Mouse (Mus musculus) midbrain, embryonic 14.5 days (tissue): ENCODE measurements around the gene Bend3. TPM values are rescaled to one million over a fixed set of nuclear protein-coding genes. Genes with fewer than 3 reads are reported as not detected.

Experiments
- ATAC-seq: fragments of 200-750 bp; cut with Nextera tagmentation; 2 replicates; pipeline ENCODE4 v1.8.0; 2017; ENCODE audit warnings: moderate number of reproducible peaks, moderate library complexity; ENCODE audit not compliant: low FRiP score, low TSS enrichment
- DNase-seq: peaks from one replicate; pipeline ENCODE4 v3.0.0-alpha.2; 2015
- H3K27ac ChIP-seq: fragments of 300-500 bp; sonication (generic); replicated peaks from 2 replicates; pipeline ENCODE4 v1.5.1; 2014; ENCODE audit warnings: mild to moderate bottlenecking, low read depth, low read length, moderate library complexity
- H3K27me3 ChIP-seq: fragments of 300-500 bp; sonication (generic); 2 replicates; pipeline ENCODE4 v1.6.1; 2014; ENCODE audit warnings: low read length, control low read depth, mixed read lengths; ENCODE audit not compliant: control insufficient read depth, insufficient read depth
- H3K36me3 ChIP-seq: fragments of 300-500 bp; sonication (generic); 2 replicates; pipeline ENCODE4 v1.6.1; 2014; ENCODE audit warnings: low read length, control low read depth; ENCODE audit not compliant: control insufficient read depth, insufficient read depth
- H3K4me1 ChIP-seq: fragments of 300-500 bp; sonication (generic); 2 replicates; pipeline ENCODE4 v1.6.1; 2014; ENCODE audit warnings: mild to moderate bottlenecking, antibody characterized with exemption, low read length, control low read depth; ENCODE audit not compliant: control insufficient read depth, insufficient read depth
- H3K4me2 ChIP-seq: fragments of 300-500 bp; sonication (generic); 2 replicates; pipeline ENCODE4 v1.6.1; 2014; ENCODE audit warnings: mild to moderate bottlenecking, low read length, moderate library complexity
- H3K4me3 ChIP-seq: fragments of 300-500 bp; sonication (generic); replicated peaks from 2 replicates; pipeline ENCODE4 v1.5.1; 2014; ENCODE audit warnings: low read depth, low read length
- H3K9ac ChIP-seq: fragments of 300-500 bp; sonication (generic); replicated peaks from 2 replicates; pipeline ENCODE4 v1.6.1; 2014; ENCODE audit warnings: mild to moderate bottlenecking, low read length, moderate library complexity
- H3K9me3 ChIP-seq: fragments of 300-500 bp; sonication (generic); 2 replicates; pipeline ENCODE4 v1.6.1; 2016; ENCODE audit warnings: low read length, control low read depth, mixed read lengths; ENCODE audit not compliant: control insufficient read depth
- WGBS: fragments of 180-500 bp; shearing (Covaris S2); extraction: QIAGEN DNeasy Blood & Tissue Kit; methylation state at CpG from one replicate; pipeline ENCODE4 v1.1.7; 2014; 5-methylcytosine and 5-hydroxymethylcytosine counted together
- polyA plus RNA-seq: library from polyadenylated mRNA; unstranded; fragments of >200 nt; fragmentation: Nextera tagmentation; extraction: Ambion mirVana; gene quantifications from 2 replicates; pipeline ENCODE4 v1.2.1, GENCODE M21; 2014

Bend3 gene
- polyA plus RNA-seq, 1 experiment from 2014 or later, result 6.1 TPM

GRCm38 (mm10) chr10:43451848-43452662 is 26.6 kb upstream of the Bend3 start:
- Histone ChIP-seq H3K27me3 (no peaks in the 10 kb centered on the region), H3K4me3 (no peak overlapping the region; the same call in 1 of the 2 replicates), H3K9ac (no peak overlapping the region), H3K4me2 (peak overlapping the region; percentile 42), H3K9me3 (no peaks in the 10 kb centered on the region), H3K36me3 (no peaks in the 10 kb centered on the region), H3K27ac (no peak overlapping the region), H3K4me1 (0 out of 2 replicates have a peak, but pooled peaks cover 5% of the 10 kb centered on the region)
- peak; percentile 94 for DNase-seq
- peak; percentile 88 for ATAC-seq
- WGBS, result 25% methylated on average over 16 of the region's 16 CpGs

- WGBS, result 18% methylated on average over 5 of the region's 5 CpGs
- no peak overlapping the region for H3K4me3 ChIP-seq
- no peak overlapping the region for H3K9ac ChIP-seq
- no peaks in the 10 kb centered on the region for H3K27me3 ChIP-seq
- peak overlapping the region; percentile 42 for H3K4me2 ChIP-seq
- ATAC-seq, result no peak
- no peaks in the 10 kb centered on the region for H3K9me3 ChIP-seq
- no peak for DNase-seq
- H3K4me1 ChIP-seq, result 0 out of 2 replicates have a peak, but pooled peaks cover 5% of the 10 kb centered on the region
- H3K36me3 ChIP-seq, result no peaks in the 10 kb centered on the region
- H3K27ac ChIP-seq, result no peak overlapping the region
These were observed 26.0 kb upstream of the Bend3 start for GRCm38 (mm10) chr10:43452663-43452996.

- ATAC-seq, result no peak
- no peak overlapping the region for H3K4me2 ChIP-seq
- H3K9ac ChIP-seq, result no peak overlapping the region
- 0 out of 2 replicates have a peak, but pooled peaks cover 5% of the 10 kb centered on the region for H3K4me1 ChIP-seq
- H3K9me3 ChIP-seq, result no peaks in the 10 kb centered on the region
- WGBS, result 86% methylated on average over 1 of the region's 1 CpGs
- DNase-seq, result no peak
- no peak overlapping the region for H3K27ac ChIP-seq
- no peaks in the 10 kb centered on the region for H3K36me3 ChIP-seq
- no peaks in the 10 kb centered on the region for H3K27me3 ChIP-seq
- H3K4me3 ChIP-seq, result no peak overlapping the region
These were observed 24.4 kb upstream of the Bend3 start for GRCm38 (mm10) chr10:43454219-43454618.

- H3K27ac ChIP-seq, result no peak overlapping the region
- no peaks in the 10 kb centered on the region for H3K27me3 ChIP-seq
- H3K9me3 ChIP-seq, result no peaks in the 10 kb centered on the region
- H3K9ac ChIP-seq, result no peak overlapping the region
- no peak for ATAC-seq
- H3K4me2 ChIP-seq, result no peak overlapping the region
- DNase-seq, result no peak
- H3K4me1 ChIP-seq, result 0 out of 2 replicates have a peak, but pooled peaks cover 5% of the 10 kb centered on the region
- no peaks in the 10 kb centered on the region for H3K36me3 ChIP-seq
- no peak overlapping the region for H3K4me3 ChIP-seq
- 95% methylated on average over 3 of the region's 3 CpGs for WGBS
These were observed 24.0 kb upstream of the Bend3 start for GRCm38 (mm10) chr10:43454671-43455070.

- DNase-seq (no peak), ATAC-seq (no peak)
- Histone ChIP-seq H3K4me2 (no peak overlapping the region), H3K4me3 (no peak overlapping the region), H3K9me3 (no peaks in the 10 kb centered on the region), H3K27ac (no peak overlapping the region), H3K4me1 (no peaks in the 10 kb centered on the region), H3K36me3 (no peaks in the 10 kb centered on the region), H3K9ac (no peak overlapping the region), H3K27me3 (no peaks in the 10 kb centered on the region)
- 92% methylated on average over 5 of the region's 5 CpGs for WGBS
These were observed 15.8 kb upstream of the Bend3 start for GRCm38 (mm10) chr10:43462821-43463220.

GRCm38 (mm10) chr10:43463227-43463626 is 15.4 kb upstream of the Bend3 start:
- H3K36me3 ChIP-seq, result no peaks in the 10 kb centered on the region
- no peak overlapping the region for H3K4me3 ChIP-seq
- DNase-seq (no peak), ATAC-seq (no peak)
- no peak overlapping the region for H3K9ac ChIP-seq
- no peaks in the 10 kb centered on the region for H3K27me3 ChIP-seq
- 80% methylated on average over 3 of the region's 3 CpGs for whole genome bisulfite sequencing
- H3K4me1 ChIP-seq, result no peaks in the 10 kb centered on the region
- H3K4me2 ChIP-seq, result no peak overlapping the region
- H3K9me3 ChIP-seq, result no peaks in the 10 kb centered on the region
- H3K27ac ChIP-seq, result no peak overlapping the region

- Histone ChIP-seq H3K4me1 (no peaks in the 10 kb centered on the region), H3K4me2 (no peak overlapping the region), H3K27me3 (no peaks in the 10 kb centered on the region), H3K36me3 (no peaks in the 10 kb centered on the region), H3K4me3 (no peak overlapping the region), H3K9ac (no peak overlapping the region), H3K9me3 (no peaks in the 10 kb centered on the region), H3K27ac (no peak overlapping the region)
- no peak for ATAC-seq
- no peak for DNase-seq
- 95% methylated on average over 2 of the region's 2 CpGs for WGBS
These were observed 12.4 kb upstream of the Bend3 start for GRCm38 (mm10) chr10:43466223-43466622.

- Histone ChIP-seq H3K27me3 (no peaks in the 10 kb centered on the region), H3K27ac (no peak overlapping the region), H3K4me3 (no peak overlapping the region), H3K9ac (no peak overlapping the region), H3K4me2 (no peak overlapping the region), H3K9me3 (no peaks in the 10 kb centered on the region), H3K4me1 (no peaks in the 10 kb centered on the region), H3K36me3 (no peaks in the 10 kb centered on the region)
- DNase-seq (no peak), ATAC-seq (no peak)
- 47% methylated on average over 13 of the region's 13 CpGs for WGBS
These were observed 11.0 kb upstream of the Bend3 start for GRCm38 (mm10) chr10:43467659-43468058.

GRCm38 (mm10) chr10:43468293-43468692 is 10.3 kb upstream of the Bend3 start:
- H3K27me3 ChIP-seq, result no peaks in the 10 kb centered on the region
- H3K36me3 ChIP-seq, result no peaks in the 10 kb centered on the region
- H3K27ac ChIP-seq, result no peak overlapping the region
- WGBS, result 95% methylated on average over 6 of the region's 6 CpGs
- no peak for ATAC-seq
- no peaks in the 10 kb centered on the region for H3K9me3 ChIP-seq
- no peak overlapping the region for H3K4me3 ChIP-seq
- H3K9ac ChIP-seq, result no peak overlapping the region
- no peak overlapping the region for H3K4me2 ChIP-seq
- no peak for DNase-seq
- no peaks in the 10 kb centered on the region for H3K4me1 ChIP-seq
